Mouse (Mus musculus): ENCODE results near the gene Gpr137b. TPM values are rescaled to one million over a fixed set of nuclear protein-coding genes. Genes with fewer than 3 reads are reported as not detected.
"Not testable (repeated sequence)": the region's sequence is repeated elsewhere in the genome, so short reads cannot be mapped to it uniquely, and the experiment has no call there.

The Gpr137b gene
- 20.1 TPM for polyA plus RNA-seq (2012; fragmentation: generic; extraction: Trizol)

DNA sequence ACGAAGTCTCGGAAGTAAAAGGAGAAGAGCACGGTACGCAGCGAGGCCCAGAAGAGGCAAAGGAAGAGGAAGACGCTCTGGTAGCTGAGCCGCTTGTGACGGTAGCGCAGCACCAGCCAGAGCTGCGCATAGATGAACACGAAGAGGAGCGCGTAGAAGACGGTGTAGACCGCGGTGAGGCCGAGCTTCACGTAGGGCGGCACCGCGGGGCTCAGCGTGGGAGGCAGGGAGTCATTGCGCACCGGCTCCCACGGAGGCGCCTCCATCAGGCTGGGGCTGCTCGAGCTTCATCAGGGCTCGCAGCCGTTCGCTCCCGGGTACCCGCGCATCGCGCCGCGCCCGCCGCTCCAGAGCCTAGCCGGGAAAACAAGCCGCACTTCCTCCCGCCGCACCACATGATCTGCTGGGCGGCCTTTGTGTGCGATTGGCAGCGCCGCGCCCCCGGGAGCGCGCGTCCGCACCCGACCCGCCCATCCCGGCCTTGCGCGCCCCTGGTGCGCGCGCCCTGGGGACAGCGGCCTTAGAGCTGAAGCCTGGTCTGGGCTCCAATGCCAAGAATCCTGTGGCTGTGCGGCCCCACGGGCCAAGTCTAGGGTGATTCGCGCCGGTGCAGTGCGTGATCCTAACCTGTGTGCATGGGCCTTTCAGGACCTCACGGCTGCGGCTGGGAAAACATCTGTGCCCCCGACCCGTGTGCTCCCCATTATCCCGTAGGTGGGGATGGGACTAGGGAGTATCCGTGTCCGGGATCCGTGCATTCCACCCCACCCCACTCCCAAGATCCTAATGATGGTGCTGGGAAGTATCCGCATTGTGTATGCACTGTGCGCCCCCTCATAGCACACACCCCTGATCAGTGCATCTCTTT, at the start of gene Gpr137b:
Gpr137b (minus strand) TSS at position 787 of the 868 bp plus-strand sequence.
- peak within 1 kb of the TSS; percentile 56 for H3K4me2 ChIP-seq (ENCODE audit: low read depth)
- peak within 1 kb of the TSS; percentile 19 for H3K4me3 ChIP-seq
- not testable (repeated sequence) for H3K36me3 ChIP-seq (ENCODE audit: control insufficient read depth, insufficient read depth); H3ac ChIP-seq (ENCODE audit: control insufficient read depth, insufficient read length); H3K79me2 ChIP-seq (ENCODE audit: control insufficient read depth, insufficient read depth); H3K27me3 ChIP-seq (ENCODE audit: control insufficient read depth, insufficient read depth, insufficient read length)
- peak; percentile 42 for TF ChIP-seq POLR2A (IDR thresholded peaks at IDR 0.05; ENCODE audit: insufficient read length, low read depth)

DNA sequence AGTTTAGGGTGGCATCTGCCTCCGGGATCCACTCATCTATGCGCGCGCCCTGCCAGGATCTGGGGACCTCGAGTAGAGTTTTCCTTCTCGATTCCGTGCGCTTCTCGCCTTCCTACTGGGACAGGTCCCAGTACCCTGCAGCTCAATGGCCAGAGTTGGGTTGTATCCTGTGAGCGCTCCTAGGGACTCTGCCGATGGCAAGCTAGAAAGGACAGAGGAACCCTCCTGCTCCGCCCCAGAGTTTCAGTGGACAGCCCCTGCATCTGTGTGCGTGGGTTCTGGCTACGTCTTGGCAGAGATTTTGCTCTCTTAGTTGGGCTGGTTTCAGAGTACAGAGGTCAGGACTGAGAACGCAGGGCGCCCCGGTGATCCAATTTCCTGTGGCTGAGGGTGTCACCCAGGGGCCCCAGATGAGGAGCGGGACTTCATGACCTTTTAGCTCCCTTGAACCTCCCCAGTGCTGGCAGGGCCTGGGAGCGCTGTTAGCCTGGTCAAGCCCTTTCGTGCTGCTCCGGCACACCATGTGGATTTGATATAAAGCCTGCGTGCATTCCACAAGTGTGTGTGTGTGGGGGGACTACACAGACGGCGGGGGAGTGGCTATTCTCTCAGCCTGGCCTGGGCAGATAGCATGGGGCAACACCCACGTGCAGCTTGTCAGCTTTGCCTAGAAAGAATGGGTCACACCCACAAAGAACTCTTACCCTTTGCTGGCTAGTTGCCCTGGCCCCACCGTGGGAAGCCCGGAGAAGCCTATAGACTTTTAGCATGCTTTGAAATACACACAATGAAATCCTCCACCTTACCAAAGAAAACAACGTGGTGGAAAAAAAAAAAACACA, 44.5 kb upstream of the Gpr137b start:
- not testable (repeated sequence) for H3ac ChIP-seq (ENCODE audit: control insufficient read depth, insufficient read length); H3K27me3 ChIP-seq (ENCODE audit: control insufficient read depth, insufficient read depth, insufficient read length); H3K36me3 ChIP-seq (ENCODE audit: control insufficient read depth, insufficient read depth)
- H3K79me2 ChIP-seq (ENCODE audit: control insufficient read depth, insufficient read depth) = peaks cover 11% of the 10 kb centered on the region
- H3K4me3 ChIP-seq = peak overlapping the region; percentile 24
- peak overlapping the region; percentile 64 for H3K4me2 ChIP-seq (ENCODE audit: low read depth)

DNA sequence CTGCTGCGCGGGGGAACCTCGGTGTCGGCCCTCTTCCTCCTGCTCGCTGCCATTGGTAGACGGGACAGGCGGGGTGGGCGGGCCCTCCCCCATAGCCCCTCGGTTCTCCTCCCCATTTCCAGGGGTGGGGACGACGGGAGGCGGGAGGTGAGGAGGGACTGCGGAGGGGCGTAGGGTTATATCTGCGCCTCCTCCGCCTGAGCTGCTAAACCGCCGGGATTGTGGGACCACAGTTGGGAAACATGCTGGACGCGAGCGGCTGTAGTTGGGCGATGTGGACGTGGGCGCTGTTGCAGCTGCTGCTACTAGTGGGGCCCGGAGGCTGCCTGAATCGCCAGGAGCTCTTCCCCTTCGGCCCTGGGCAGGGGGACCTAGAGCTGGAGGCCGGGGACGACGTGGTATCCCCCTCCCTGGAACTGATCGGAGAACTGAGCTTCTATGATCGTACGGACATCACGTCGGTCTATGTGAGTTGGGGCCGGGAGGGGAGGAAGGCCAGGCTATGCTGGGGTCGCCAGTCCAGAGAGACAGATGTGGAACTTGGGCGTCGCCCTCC, 43.7 kb upstream of the Gpr137b start, which contains the start of gene Nid1:
Nid1 (plus strand) TSS at position 92 of the 556 bp plus-strand sequence.
- not testable (repeated sequence) for H3ac ChIP-seq (ENCODE audit: control insufficient read depth, insufficient read length); H3K27me3 ChIP-seq (ENCODE audit: control insufficient read depth, insufficient read depth, insufficient read length); H3K36me3 ChIP-seq (ENCODE audit: control insufficient read depth, insufficient read depth)
- Histone ChIP-seq H3K4me2 (ENCODE audit: low read depth) (peak within 1 kb of the TSS; percentile 64), H3K79me2 (ENCODE audit: control insufficient read depth, insufficient read depth) (peaks cover 11% of the 10 kb centered on the region), H3K4me3 (peak within 1 kb of the TSS; percentile 24)

DNA sequence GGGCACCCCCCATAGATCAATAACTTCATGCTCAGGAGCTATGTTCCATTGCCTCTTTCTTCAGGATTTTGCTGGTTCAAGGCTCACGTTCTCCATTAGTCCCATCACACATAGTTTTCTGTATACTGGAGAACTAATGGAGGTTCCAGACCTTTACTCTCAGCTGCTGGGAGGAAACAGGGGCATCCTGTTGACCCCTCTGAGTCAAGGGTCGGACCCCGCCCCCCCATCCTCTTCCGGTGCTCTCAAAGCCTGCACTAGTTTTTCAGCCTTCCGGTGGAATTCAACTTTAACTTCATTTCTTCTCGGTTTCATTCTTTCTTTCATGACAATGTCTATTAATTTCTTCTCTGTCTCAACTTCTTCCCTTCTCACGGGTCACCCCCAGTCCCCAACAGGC, 42.3 kb upstream of the Gpr137b start:
- not testable (repeated sequence) for H3K27me3 ChIP-seq (ENCODE audit: control insufficient read depth, insufficient read depth, insufficient read length); H3K4me2 ChIP-seq (ENCODE audit: low read depth); H3K36me3 ChIP-seq (ENCODE audit: control insufficient read depth, insufficient read depth); H3K79me2 ChIP-seq (ENCODE audit: control insufficient read depth, insufficient read depth); H3K4me3 ChIP-seq; H3ac ChIP-seq (ENCODE audit: control insufficient read depth, insufficient read length)

DNA sequence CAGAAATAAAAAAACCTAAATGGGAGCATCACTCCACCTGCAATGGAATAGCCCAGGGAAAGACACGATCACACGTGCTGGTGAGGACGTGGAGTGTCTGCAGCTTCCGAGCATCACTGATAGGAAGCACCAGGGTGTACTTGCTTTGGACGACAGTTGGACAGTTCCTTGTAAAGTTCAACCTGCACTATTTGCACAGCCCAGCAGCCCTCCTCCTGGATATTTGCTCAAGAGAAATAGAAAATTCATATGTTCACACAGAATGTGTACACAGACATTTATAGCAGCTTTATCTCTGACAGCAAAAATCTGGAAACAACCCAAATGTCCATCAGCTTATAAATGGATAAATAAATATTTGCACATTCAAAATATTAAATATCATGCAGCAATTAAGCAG, 29.5 kb upstream of the Gpr137b start:
- not testable (repeated sequence) for H3ac ChIP-seq (ENCODE audit: control insufficient read depth, insufficient read length); H3K79me2 ChIP-seq (ENCODE audit: control insufficient read depth, insufficient read depth); H3K4me3 ChIP-seq; H3K36me3 ChIP-seq (ENCODE audit: control insufficient read depth, insufficient read depth); H3K27me3 ChIP-seq (ENCODE audit: control insufficient read depth, insufficient read depth, insufficient read length); H3K4me2 ChIP-seq (ENCODE audit: low read depth)

DNA sequence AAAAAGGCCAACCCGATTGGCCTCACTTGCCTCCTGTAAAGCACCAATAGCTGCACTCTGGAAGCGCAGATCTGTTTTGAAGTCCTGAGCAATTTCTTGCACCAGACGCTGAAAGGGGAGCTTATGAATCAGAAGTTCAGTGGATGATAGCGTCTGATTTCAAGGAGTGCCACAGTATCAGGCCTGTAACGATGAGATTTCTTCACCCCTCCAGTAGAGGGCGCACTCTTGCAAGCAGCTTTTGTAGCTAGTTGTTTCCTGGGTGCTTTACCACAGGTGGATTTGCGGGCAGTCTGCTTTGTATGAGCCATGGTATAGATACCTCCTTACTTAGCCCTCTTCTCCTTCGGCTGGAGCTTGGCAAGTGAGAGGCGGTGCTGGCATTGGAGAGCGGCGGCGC, 25.0 kb upstream of the Gpr137b start:
- H3ac ChIP-seq (ENCODE audit: control insufficient read depth, insufficient read length); H3K4me2 ChIP-seq (ENCODE audit: low read depth); H3K79me2 ChIP-seq (ENCODE audit: control insufficient read depth, insufficient read depth); H3K27me3 ChIP-seq (ENCODE audit: control insufficient read depth, insufficient read depth, insufficient read length); H3K36me3 ChIP-seq (ENCODE audit: control insufficient read depth, insufficient read depth); H3K4me3 ChIP-seq: not testable (repeated sequence)

DNA sequence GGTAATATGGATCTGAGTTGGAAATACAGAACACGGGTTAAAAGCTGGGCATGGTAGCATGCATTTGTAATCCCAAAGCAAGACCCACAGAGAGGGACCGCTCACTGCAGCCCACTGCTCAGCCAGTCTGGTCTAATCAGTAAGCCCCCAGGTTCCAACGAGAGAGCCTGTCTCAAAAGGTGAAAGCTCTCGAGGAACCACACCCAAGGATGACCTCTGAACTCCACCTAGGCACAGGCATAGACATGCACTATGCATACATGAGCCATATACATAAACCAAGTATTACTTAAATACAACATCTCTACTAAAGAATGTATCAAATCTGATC, 22.2 kb upstream of the Gpr137b start:
- not testable (repeated sequence) for H3K4me3 ChIP-seq; H3K4me2 ChIP-seq (ENCODE audit: low read depth); H3ac ChIP-seq (ENCODE audit: control insufficient read depth, insufficient read length); H3K36me3 ChIP-seq (ENCODE audit: control insufficient read depth, insufficient read depth); H3K27me3 ChIP-seq (ENCODE audit: control insufficient read depth, insufficient read depth, insufficient read length); H3K79me2 ChIP-seq (ENCODE audit: control insufficient read depth, insufficient read depth)

DNA sequence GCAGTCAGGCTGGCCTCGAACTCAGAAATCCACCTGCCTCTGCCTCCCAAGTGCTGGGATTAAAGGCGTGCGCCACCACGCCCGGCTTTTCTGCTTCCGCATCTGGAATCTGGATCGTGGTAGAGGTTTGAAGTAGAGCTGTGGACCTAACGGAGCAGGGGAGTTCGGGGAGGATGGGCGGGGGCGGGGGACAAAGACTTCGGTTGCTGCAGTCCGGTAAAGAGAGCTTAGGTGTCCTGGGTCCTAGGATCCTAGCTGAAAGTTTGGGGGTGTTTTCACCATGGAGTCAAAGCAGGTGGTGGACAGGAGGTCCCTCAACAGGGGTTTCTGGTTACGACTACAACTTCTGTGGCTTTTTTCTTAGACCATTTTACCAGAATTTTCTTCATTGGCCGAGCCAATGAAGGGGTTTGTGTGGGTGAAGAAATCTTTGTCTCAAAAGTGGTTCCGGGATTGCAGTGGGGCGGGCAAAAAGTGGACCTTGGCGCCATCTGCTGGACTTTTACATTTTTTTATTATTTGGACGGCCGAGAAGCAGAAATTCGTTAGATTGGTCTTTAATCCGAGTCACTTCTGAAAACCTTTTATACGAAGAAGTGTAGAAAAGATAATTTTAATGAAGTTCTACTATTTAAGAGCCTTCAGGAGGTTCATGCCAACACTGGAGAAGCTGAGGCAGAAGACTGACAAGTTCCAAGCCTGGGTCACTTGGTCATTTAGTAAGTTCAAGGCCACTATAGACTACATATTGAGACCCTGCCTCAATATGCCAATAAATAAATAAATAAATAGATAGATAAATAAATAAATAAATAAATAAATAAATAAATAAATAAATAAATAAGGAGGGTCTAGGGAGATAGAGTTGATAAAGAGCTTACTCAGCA, 21.5 kb upstream of the Gpr137b start:
- not testable (repeated sequence) for H3K27me3 ChIP-seq (ENCODE audit: control insufficient read depth, insufficient read depth, insufficient read length); H3K4me3 ChIP-seq; H3ac ChIP-seq (ENCODE audit: control insufficient read depth, insufficient read length); H3K79me2 ChIP-seq (ENCODE audit: control insufficient read depth, insufficient read depth); H3K4me2 ChIP-seq (ENCODE audit: low read depth); H3K36me3 ChIP-seq (ENCODE audit: control insufficient read depth, insufficient read depth)
